Mouse (Mus musculus): ENCODE results near the gene Hist3h2a. TPM values are rescaled to one million over a fixed set of nuclear protein-coding genes. Genes with fewer than 3 reads are reported as not detected.

Gene Hist3h2a
- polyA plus RNA-seq, 2 experiments, result 25.4 to 28.2 TPM

DNA sequence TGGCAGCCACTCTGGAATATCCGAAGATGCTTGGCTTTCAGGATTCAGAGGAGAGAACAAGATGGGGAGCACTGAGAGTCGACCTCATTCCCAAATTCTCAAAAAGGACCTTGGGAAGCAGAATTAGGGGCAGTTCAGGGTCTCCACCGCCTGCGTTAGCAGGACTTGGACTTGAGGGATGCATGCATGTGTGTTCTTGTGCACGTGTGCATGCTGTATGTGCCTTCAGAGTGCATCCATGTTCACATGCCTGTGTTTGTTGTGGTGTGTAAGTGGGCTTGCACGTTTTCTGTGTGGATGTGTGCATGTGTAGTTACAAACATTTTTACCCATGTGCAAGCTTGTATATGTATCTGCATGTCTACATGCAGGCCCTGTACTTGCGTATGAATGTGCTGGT is 9.7 kb downstream of the Hist3h2a start:
- Histone ChIP-seq H3K4me2 (replicated peaks; ENCODE audit: low read depth, low read length, severe bottlenecking) (no peak overlapping the region), H3K4me1 (ENCODE audit: control insufficient read depth, insufficient read depth, low read length) (0 out of 2 replicates have a peak, but pooled peaks cover 2% of the 10 kb centered on the region), H3K9me3 (ENCODE audit: control insufficient read depth, low read length) (no peaks in the 10 kb centered on the region), H3K4me3 (replicated peaks; ENCODE audit: low read length) (no peak overlapping the region), H3K36me3 (ENCODE audit: control insufficient read depth, insufficient read depth, low read length) (no peaks in the 10 kb centered on the region), H3K27ac (replicated peaks; ENCODE audit: low read depth, low read length) (no peak overlapping the region), H3K9ac (ENCODE audit: low read depth, low read length, severe bottlenecking) (no peak overlapping the region), H3K27me3 (ENCODE audit: control insufficient read depth, insufficient read depth, low read length) (0 out of 2 replicates have a peak, but pooled peaks cover 4% of the 10 kb centered on the region)
- WGBS, result 89% methylated on average over 7 of the region's 7 CpGs
- DNase-seq (ENCODE audit: low spot score) (no peak), ATAC-seq (ENCODE audit: low FRiP score, low read depth) (no peak)
- TF ChIP-seq POLR2A (IDR thresholded peaks at IDR 0.05; ENCODE audit: borderline replicate concordance, extremely low read depth, insufficient read depth, insufficient read length), result no peak

DNA sequence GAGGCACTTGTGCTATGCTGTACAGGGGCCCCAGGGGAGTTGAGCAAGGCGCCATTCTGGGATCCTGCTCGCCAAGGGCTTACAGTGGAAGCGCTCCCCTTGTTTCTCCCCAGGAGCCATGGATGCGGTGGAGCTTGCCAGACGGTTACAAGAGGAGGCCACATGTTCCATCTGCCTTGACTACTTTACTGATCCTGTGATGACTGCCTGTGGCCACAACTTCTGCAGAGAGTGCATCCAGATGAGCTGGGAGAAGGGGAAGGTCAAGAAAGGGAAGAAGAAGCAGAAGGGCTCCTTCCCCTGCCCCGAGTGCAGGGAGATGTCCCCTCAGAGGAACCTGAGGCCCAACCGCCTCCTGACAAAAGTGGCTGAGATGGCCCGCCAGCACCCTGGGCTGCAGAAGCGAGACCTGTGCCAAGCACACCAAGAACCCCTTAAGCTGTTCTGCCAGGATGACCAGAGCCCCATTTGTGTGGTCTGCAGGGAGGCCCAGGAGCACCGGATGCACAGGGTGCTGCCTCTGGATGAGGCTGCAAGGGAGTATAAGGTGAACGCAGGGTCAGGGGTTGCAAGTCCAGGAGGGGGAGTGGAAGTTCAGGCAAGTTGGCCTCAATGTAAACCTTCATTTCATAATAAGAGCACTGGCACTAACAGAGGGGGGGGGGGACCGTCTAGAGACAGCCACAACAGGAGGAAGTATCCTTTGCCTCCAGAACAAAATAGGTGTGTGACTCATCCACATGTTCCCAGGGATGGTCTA is 10.7 kb downstream of the Hist3h2a start:
- 51% methylated on average over 12 of the region's 12 CpGs for WGBS
- no peak for ATAC-seq (ENCODE audit: low FRiP score, low read depth)
- Histone ChIP-seq H3K4me2 (replicated peaks; ENCODE audit: low read depth, low read length, severe bottlenecking) (no peak overlapping the region), H3K9me3 (ENCODE audit: control insufficient read depth, low read length) (no peaks in the 10 kb centered on the region), H3K4me1 (ENCODE audit: control insufficient read depth, insufficient read depth, low read length) (no peaks in the 10 kb centered on the region), H3K4me3 (replicated peaks; ENCODE audit: low read length) (no peak overlapping the region), H3K36me3 (ENCODE audit: control insufficient read depth, insufficient read depth, low read length) (peaks cover 3% of the 10 kb centered on the region), H3K27ac (replicated peaks; ENCODE audit: low read depth, low read length) (no peak overlapping the region), H3K27me3 (ENCODE audit: control insufficient read depth, insufficient read depth, low read length) (0 out of 2 replicates have a peak, but pooled peaks cover 4% of the 10 kb centered on the region), H3K9ac (ENCODE audit: low read depth, low read length, severe bottlenecking) (no peak overlapping the region)
- TF ChIP-seq POLR2A (IDR thresholded peaks at IDR 0.05; ENCODE audit: borderline replicate concordance, extremely low read depth, insufficient read depth, insufficient read length), result no peak
- DNase-seq (ENCODE audit: low spot score), result no peak

DNA sequence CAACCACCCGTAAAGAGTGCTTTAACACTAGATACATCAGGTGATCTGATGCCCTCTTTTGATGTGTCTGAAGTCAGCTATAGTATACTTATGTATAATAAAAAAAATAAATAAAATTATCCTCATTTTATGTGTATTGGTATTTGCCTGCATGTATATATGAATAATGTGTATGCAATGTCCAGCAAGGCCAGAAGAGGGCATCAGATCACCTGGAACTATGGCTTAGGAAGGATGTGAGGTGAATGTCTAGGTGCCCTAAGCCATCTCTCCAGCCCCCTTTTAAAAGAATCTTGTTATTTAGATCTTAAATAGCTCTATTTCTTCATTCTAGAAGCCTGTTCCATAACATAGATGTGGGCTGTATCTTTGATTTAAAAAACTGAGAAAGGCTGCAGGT is 12.9 kb downstream of the Hist3h2a start:
- WGBS, result 91% methylated on average over 1 of the region's 1 CpGs
- Histone ChIP-seq H3K9me3 (ENCODE audit: control insufficient read depth, low read length) (no peaks in the 10 kb centered on the region), H3K27ac (replicated peaks; ENCODE audit: low read depth, low read length) (no peak overlapping the region), H3K4me3 (replicated peaks; ENCODE audit: low read length) (no peak overlapping the region), H3K4me1 (ENCODE audit: control insufficient read depth, insufficient read depth, low read length) (no peaks in the 10 kb centered on the region), H3K36me3 (ENCODE audit: control insufficient read depth, insufficient read depth, low read length) (peaks cover 16% of the 10 kb centered on the region), H3K27me3 (ENCODE audit: control insufficient read depth, insufficient read depth, low read length) (no peaks in the 10 kb centered on the region), H3K9ac (ENCODE audit: low read depth, low read length, severe bottlenecking) (no peak overlapping the region), H3K4me2 (replicated peaks; ENCODE audit: low read depth, low read length, severe bottlenecking) (no peak overlapping the region)
- ATAC-seq (ENCODE audit: low FRiP score, low read depth), result no peak
- no peak for DNase-seq (ENCODE audit: low spot score)
- TF ChIP-seq POLR2A (IDR thresholded peaks at IDR 0.05; ENCODE audit: borderline replicate concordance, extremely low read depth, insufficient read depth, insufficient read length), result no peak

DNA sequence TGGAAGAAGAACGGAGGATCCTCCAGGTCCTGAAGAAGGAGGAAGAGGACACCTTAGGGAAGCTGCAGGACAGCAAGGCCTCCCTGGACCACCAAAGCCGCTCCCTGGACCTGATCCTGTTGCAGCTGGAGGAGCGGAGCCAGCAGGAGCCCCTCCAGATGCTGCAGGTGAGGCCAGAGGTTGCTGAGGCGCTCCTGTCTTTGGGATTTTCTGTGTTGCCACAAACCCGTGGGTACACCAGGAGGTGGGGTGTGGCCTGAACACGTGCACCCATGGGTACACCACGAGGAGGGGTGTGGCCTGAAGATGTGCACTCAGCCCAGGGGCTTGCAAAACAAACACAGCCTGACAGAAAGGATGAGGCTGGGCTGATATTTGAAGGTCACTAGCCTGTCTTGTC is 14.1 kb downstream of the Hist3h2a start:
- Histone ChIP-seq H3K27me3 (ENCODE audit: control insufficient read depth, insufficient read depth, low read length) (no peaks in the 10 kb centered on the region), H3K4me1 (ENCODE audit: control insufficient read depth, insufficient read depth, low read length) (no peaks in the 10 kb centered on the region), H3K4me3 (replicated peaks; ENCODE audit: low read length) (no peak overlapping the region), H3K9me3 (ENCODE audit: control insufficient read depth, low read length) (no peaks in the 10 kb centered on the region), H3K27ac (replicated peaks; ENCODE audit: low read depth, low read length) (no peak overlapping the region), H3K36me3 (ENCODE audit: control insufficient read depth, insufficient read depth, low read length) (peaks cover 16% of the 10 kb centered on the region), H3K4me2 (replicated peaks; ENCODE audit: low read depth, low read length, severe bottlenecking) (no peak overlapping the region), H3K9ac (ENCODE audit: low read depth, low read length, severe bottlenecking) (no peak overlapping the region)
- no peak for ATAC-seq (ENCODE audit: low FRiP score, low read depth)
- DNase-seq (ENCODE audit: low spot score), result no peak
- TF ChIP-seq POLR2A (IDR thresholded peaks at IDR 0.05; ENCODE audit: borderline replicate concordance, extremely low read depth, insufficient read depth, insufficient read length), result no peak
- 72% methylated on average over 7 of the region's 7 CpGs for WGBS

DNA sequence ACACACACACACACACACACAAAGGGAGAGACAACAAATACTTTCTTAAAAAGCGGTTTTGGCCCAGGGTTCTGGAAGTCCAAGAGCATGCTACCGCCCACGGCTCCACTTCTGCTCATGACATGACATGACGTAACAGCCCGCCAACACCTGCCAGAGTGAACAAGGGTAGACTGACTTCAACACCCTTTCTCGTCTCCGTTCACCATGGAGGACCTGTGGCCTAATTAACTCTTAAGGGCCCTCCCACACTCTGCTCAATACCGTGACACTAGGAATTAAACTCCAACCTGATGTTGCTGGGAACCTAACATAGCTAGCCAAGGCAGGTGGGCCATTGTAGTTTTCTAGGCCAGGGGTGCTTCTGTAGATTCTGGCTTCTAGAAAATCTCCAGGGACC is 14.5 kb downstream of the Hist3h2a start:
- DNase-seq (ENCODE audit: low spot score) (no peak), ATAC-seq (ENCODE audit: low FRiP score, low read depth) (no peak)
- no peak overlapping the region for H3K27ac ChIP-seq (replicated peaks; ENCODE audit: low read depth, low read length)
- H3K9me3 ChIP-seq (ENCODE audit: control insufficient read depth, low read length), result no peaks in the 10 kb centered on the region
- TF ChIP-seq POLR2A (IDR thresholded peaks at IDR 0.05; ENCODE audit: borderline replicate concordance, extremely low read depth, insufficient read depth, insufficient read length), result no peak
- 88% methylated on average over 8 of the region's 8 CpGs for WGBS
- H3K9ac ChIP-seq (ENCODE audit: low read depth, low read length, severe bottlenecking), result no peak overlapping the region
- H3K4me3 ChIP-seq (replicated peaks; ENCODE audit: low read length), result no peak overlapping the region
- H3K4me1 ChIP-seq (ENCODE audit: control insufficient read depth, insufficient read depth, low read length), result no peaks in the 10 kb centered on the region
- no peak overlapping the region for H3K4me2 ChIP-seq (replicated peaks; ENCODE audit: low read depth, low read length, severe bottlenecking)
- H3K27me3 ChIP-seq (ENCODE audit: control insufficient read depth, insufficient read depth, low read length), result no peaks in the 10 kb centered on the region
- H3K36me3 ChIP-seq (ENCODE audit: control insufficient read depth, insufficient read depth, low read length), result peaks cover 16% of the 10 kb centered on the region
